Comparison of ENCODE assay signal across 15 mouse cellular contexts in the genomic region with DNA sequence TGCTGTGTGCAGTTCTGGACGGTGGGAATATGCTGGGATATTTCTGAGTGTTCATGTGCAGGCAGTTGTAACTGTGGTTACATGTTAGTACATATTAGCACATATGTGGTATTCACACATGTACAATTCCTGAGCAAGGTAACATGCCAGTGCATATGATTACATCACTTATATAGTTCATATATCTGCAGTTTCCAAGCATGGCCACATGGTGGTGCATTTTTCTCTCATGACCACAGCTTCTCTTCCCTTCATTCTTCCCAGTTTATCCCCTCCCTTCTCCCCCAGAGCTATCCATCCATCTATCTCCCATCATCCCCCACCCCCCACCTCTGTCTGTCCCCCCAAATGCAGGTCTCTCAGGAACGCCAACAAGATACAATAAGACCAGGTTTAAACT. TPM values are rescaled to one million over a fixed set of nuclear protein-coding genes. Genes with fewer than 3 reads are reported as not detected.
DNase-seq lines count a peak whose midpoint lies in the region; ATAC-seq and TF ChIP-seq lines count a peak whose summit lies in the region.
"Had no signal": no experiment of that assay in that cellular context is flagged by ENCODE, and none has a peak within 500 bp of the region (broad histone marks: within the 10 kb centered on the region; RNA-seq: fewer than 3 reads in every experiment).

No protein-coding gene starts in this region.

- H3K4me3 ChIP-seq in heart, adult 2 months, result no peak overlapping the region
- H3K4me3 ChIP-seq in heart, embryonic 11.5 days (ENCODE audit: low read depth, low read length), result no peak overlapping the region

- ATAC-seq in heart, embryonic 11.5 days (replicated peaks; ENCODE audit: insufficient number of reproducible peaks, low FRiP score, low TSS enrichment), result no peak

- 93% methylated on average over 2 of the region's 2 CpGs for WGBS in heart, adult 2 months
- 89% methylated on average over 2 of the region's 2 CpGs for WGBS in heart, embryonic 11.5 days (ENCODE audit: insufficient replicate concordance)

- no peak overlapping the region for H3K4me2 ChIP-seq in heart, embryonic 11.5 days

- H3K27ac ChIP-seq in heart, adult 2 months, result no peak overlapping the region
- H3K27ac ChIP-seq in heart, embryonic 11.5 days (ENCODE audit: low read depth, low read length), result no peak overlapping the region

- no peak for TF ChIP-seq EP300 in heart, adult 2 months (IDR thresholded peaks at IDR 0.05; ENCODE audit: insufficient read depth, low read depth, low read length)

- no peaks in the 10 kb centered on the region for H3K4me1 ChIP-seq in heart, adult 2 months (ENCODE audit: control insufficient read depth, insufficient read depth, low read length)
- no peaks in the 10 kb centered on the region for H3K4me1 ChIP-seq in heart, embryonic 11.5 days (ENCODE audit: control insufficient read depth, insufficient read depth, low read length)

- H3K27me3 ChIP-seq in heart, adult 2 months (ENCODE audit: control insufficient read depth, insufficient read depth, low read length), result no peaks in the 10 kb centered on the region
- 0 out of 2 replicates have a peak, but pooled peaks cover 2% of the 10 kb centered on the region for H3K27me3 ChIP-seq in heart, embryonic 11.5 days (ENCODE audit: control insufficient read depth, insufficient read depth, low read length)

- no peaks in the 10 kb centered on the region for H3K9me3 ChIP-seq in heart, embryonic 11.5 days (replicated peaks; ENCODE audit: control insufficient read depth, low read length)

- intact Hi-C loops in heart, adult 2 months (cut with DNase I), result no loop called here

- TF ChIP-seq CTCF in heart, adult 2 months (IDR thresholded peaks at IDR 0.05), result peak; percentile 42

- no peaks in the 10 kb centered on the region for H3K36me3 ChIP-seq in heart, adult 2 months (ENCODE audit: control insufficient read depth, insufficient read depth, low read length)
- no peaks in the 10 kb centered on the region for H3K36me3 ChIP-seq in heart, embryonic 11.5 days (ENCODE audit: control insufficient read depth, insufficient read depth, low read length)

- no peak for DNase-seq in heart, adult 2 months
- peak; percentile 2 for DNase-seq in lung, postnatal 36 days
- DNase-seq in lung, adult 18-20 months, result no peak
- DNase-seq in R1 (ENCODE audit: low read depth, low spot score), result peak; percentile 12
- peak; percentile 27 for DNase-seq in retina, postnatal 1 day
- no peak for DNase-seq in adrenal gland, adult (ENCODE audit: inconsistent age in 2 of 2, low spot score in 1 of 2)
- no peak for DNase-seq in ovary, postnatal 10 days (ENCODE audit: low spot score)
- DNase-seq: adrenal gland, postnatal 36 days; cerebellum, postnatal 36 days; gastrocnemius, postnatal 36 days; heart, postnatal 10 days; kidney, adult 2 months; right cerebral cortex, adult 18-20 months had no signal

- no peaks in the 10 kb centered on the region for H3K79me2 ChIP-seq in heart, adult 2 months (replicated peaks; ENCODE audit: control insufficient read depth, insufficient read depth, low read length)

- H3K9ac ChIP-seq in heart, adult 2 months (ENCODE audit: low read depth, low read length), result no peak overlapping the region
- no peak overlapping the region for H3K9ac ChIP-seq in heart, embryonic 11.5 days (ENCODE audit: low read depth, low read length)

- TF ChIP-seq POLR2A in heart, adult 2 months (IDR thresholded peaks at IDR 0.05; ENCODE audit: insufficient read depth, low read depth, low read length), result no peak

RNA-seq across cellular contexts. Expression of gene Apoo, which starts 53.3 kb away (rescaled TPM):
- total RNA-seq in heart, adult 2 months (2021), result 100 to 1,000 TPM; 183 to 262 TPM
- 69.0 and 121 TPM in 2 replicates for polyA plus RNA-seq in heart, adult 2 months (2012; rRNA removed)
- 151 and 162 TPM in 2 replicates for polyA plus RNA-seq in heart, embryonic 11.5 days (2014; fragmentation: Nextera tagmentation; extraction: Ambion mirVana)

RNA-seq across cellular contexts. Expression of gene Fam90a1b, which starts 53.6 kb away (rescaled TPM):
- not detected for total RNA-seq in heart, adult 2 months (2021)
- not detected in 2 replicates for polyA plus RNA-seq in heart, adult 2 months (2012; rRNA removed)
- polyA plus RNA-seq in heart, embryonic 11.5 days (2014; fragmentation: Nextera tagmentation; extraction: Ambion mirVana), result 0.14 TPM in 1 of 2 replicates, not detected in the other
- total RNA-seq: adrenal gland, postnatal 36 days; gastrocnemius, postnatal 36 days; heart, postnatal 10 days had no signal
- polyA plus RNA-seq: kidney, adult 2 months; lung, embryonic 16.5 days had no signal

Comparison
In these comparisons a context has a peak if more than half of its experiments do, and no peak if none do; other contexts are left out.
1. DNase-seq: peak in lung, postnatal 36 days (single experiment), R1 (single experiment) and retina, postnatal 1 day (single experiment); none in heart, adult 2 months (0 of 2), lung, adult 18-20 months (0 of 2), adrenal gland, adult (0 of 2) and ovary, postnatal 10 days (single experiment).